Mouse (Mus musculus): ENCODE measurements around the gene Ice2. TPM values are rescaled to one million over a fixed set of nuclear protein-coding genes. Genes with fewer than 3 reads are reported as not detected.

Ice2 gene
- polyA plus RNA-seq, 1 experiment from 2014 or later = 22.6 TPM

GRCm38 (mm10) chr9:69470921-69471320, 73.2 kb downstream of the Ice2 start:
- no peaks in the 10 kb centered on the region for H3K9me3 ChIP-seq (ENCODE audit: control insufficient read depth, low read length)
- H3K4me1 ChIP-seq (replicated peaks; ENCODE audit: control insufficient read depth, insufficient read depth, low read length) = peaks cover 7% of the 10 kb centered on the region; the same call in 1 of the 2 replicates
- 32% methylated on average over 6 of the region's 6 CpGs for WGBS
- no peak for DNase-seq (ENCODE audit: low spot score)
- H3K36me3 ChIP-seq (ENCODE audit: control insufficient read depth, insufficient read depth, low read length) = no peaks in the 10 kb centered on the region
- H3K9ac ChIP-seq (ENCODE audit: low read length) = no peak overlapping the region
- no peak overlapping the region for H3K27ac ChIP-seq (ENCODE audit: low read depth, low read length)
- H3K27me3 ChIP-seq (ENCODE audit: control insufficient read depth, insufficient read depth, low read length) = no peaks in the 10 kb centered on the region
- H3K4me3 ChIP-seq (ENCODE audit: low read depth, low read length) = no peak overlapping the region
- H3K4me2 ChIP-seq (ENCODE audit: low read depth, low read length, severe bottlenecking) = no peak overlapping the region
- ATAC-seq (replicated peaks; ENCODE audit: low FRiP score) = no peak

DNA sequence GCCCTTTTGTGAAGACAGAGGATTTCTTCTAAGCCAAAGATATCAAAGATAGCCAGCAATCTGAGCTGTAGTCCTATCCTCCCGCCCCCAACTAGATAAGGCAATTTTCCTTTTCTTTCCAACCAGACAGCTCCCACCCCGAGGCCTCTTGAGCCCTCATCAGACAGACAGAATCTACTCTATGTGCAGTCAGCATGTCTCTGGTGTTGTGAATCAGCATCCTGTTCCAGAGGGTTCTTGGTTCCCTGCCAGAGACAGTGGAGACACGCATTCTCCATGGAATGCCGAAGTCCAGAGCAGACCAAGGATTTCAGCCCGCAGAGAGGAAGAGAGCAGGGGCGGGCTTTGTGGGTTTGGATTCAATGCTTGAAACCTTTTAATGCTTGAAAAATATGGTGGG, 75.0 kb downstream of the Ice2 start:
- DNase-seq (ENCODE audit: low spot score) (no peak), ATAC-seq (replicated peaks; ENCODE audit: low FRiP score) (no peak)
- Histone ChIP-seq H3K36me3 (ENCODE audit: control insufficient read depth, insufficient read depth, low read length) (no peaks in the 10 kb centered on the region), H3K27ac (ENCODE audit: low read depth, low read length) (no peak overlapping the region), H3K27me3 (ENCODE audit: control insufficient read depth, insufficient read depth, low read length) (no peaks in the 10 kb centered on the region), H3K9ac (ENCODE audit: low read length) (no peak overlapping the region), H3K9me3 (ENCODE audit: control insufficient read depth, low read length) (no peaks in the 10 kb centered on the region), H3K4me2 (ENCODE audit: low read depth, low read length, severe bottlenecking) (no peak overlapping the region), H3K4me3 (ENCODE audit: low read depth, low read length) (no peak overlapping the region), H3K4me1 (replicated peaks; ENCODE audit: control insufficient read depth, insufficient read depth, low read length) (peaks cover 7% of the 10 kb centered on the region; the same call in 1 of the 2 replicates)
- WGBS = 92% methylated on average over 6 of the region's 6 CpGs

GRCm38 (mm10) chr9:69475873-69476272, 78.2 kb downstream of the Ice2 start:
- no peaks in the 10 kb centered on the region for H3K9me3 ChIP-seq (ENCODE audit: control insufficient read depth, low read length)
- no peaks in the 10 kb centered on the region for H3K4me1 ChIP-seq (replicated peaks; ENCODE audit: control insufficient read depth, insufficient read depth, low read length)
- H3K36me3 ChIP-seq (ENCODE audit: control insufficient read depth, insufficient read depth, low read length) = no peaks in the 10 kb centered on the region
- no peak overlapping the region for H3K27ac ChIP-seq (ENCODE audit: low read depth, low read length)
- H3K4me2 ChIP-seq (ENCODE audit: low read depth, low read length, severe bottlenecking) = no peak overlapping the region
- ATAC-seq (replicated peaks; ENCODE audit: low FRiP score) (no peak), DNase-seq (ENCODE audit: low spot score) (no peak)
- H3K4me3 ChIP-seq (ENCODE audit: low read depth, low read length) = no peak overlapping the region
- H3K9ac ChIP-seq (ENCODE audit: low read length) = no peak overlapping the region
- WGBS = 87% methylated on average over 6 of the region's 6 CpGs
- no peaks in the 10 kb centered on the region for H3K27me3 ChIP-seq (ENCODE audit: control insufficient read depth, insufficient read depth, low read length)

DNA sequence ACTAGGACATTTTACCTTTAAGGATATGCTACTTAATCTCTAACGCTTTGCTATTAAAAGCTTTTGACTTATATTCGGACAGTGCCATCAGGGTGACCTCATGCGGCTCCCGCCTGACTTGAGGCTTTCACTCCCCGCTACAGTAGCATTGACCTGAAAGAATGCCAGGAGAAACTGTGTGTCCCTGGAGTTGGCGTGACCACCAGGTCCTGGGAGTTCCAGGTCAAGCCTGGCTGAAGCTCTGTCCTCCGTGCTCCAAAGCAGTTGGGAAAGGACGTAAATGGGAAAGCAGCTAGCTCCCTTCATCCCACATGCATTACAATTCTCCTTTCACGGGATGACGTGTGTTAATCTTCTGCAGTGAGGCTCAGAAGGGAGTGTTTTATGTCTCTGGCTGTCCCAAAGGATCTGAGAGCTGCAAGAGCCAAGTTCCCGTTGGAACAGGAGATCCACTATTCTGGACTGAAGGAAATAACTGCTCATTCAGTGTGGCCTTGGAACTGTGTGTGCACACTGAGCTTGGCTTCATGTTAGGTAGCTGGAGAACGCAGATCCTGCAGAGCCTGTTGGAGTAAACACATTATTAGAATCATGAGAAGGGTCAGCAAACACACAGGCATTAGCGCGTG, 79.6 kb downstream of the Ice2 start:
- DNase-seq (ENCODE audit: low spot score) (no peak), ATAC-seq (replicated peaks; ENCODE audit: low FRiP score) (no peak)
- no peaks in the 10 kb centered on the region for H3K27me3 ChIP-seq (ENCODE audit: control insufficient read depth, insufficient read depth, low read length)
- no peak overlapping the region for H3K4me2 ChIP-seq (ENCODE audit: low read depth, low read length, severe bottlenecking)
- no peak overlapping the region for H3K9ac ChIP-seq (ENCODE audit: low read length)
- H3K4me1 ChIP-seq (replicated peaks; ENCODE audit: control insufficient read depth, insufficient read depth, low read length) = no peaks in the 10 kb centered on the region
- H3K27ac ChIP-seq (ENCODE audit: low read depth, low read length) = no peak overlapping the region
- H3K36me3 ChIP-seq (ENCODE audit: control insufficient read depth, insufficient read depth, low read length) = no peaks in the 10 kb centered on the region
- no peak overlapping the region for H3K4me3 ChIP-seq (ENCODE audit: low read depth, low read length)
- WGBS = 80% methylated on average over 14 of the region's 14 CpGs
- H3K9me3 ChIP-seq (ENCODE audit: control insufficient read depth, low read length) = no peaks in the 10 kb centered on the region

GRCm38 (mm10) chr9:69477824-69478222, 80.1 kb downstream of the Ice2 start:
- no peak overlapping the region for H3K27ac ChIP-seq (ENCODE audit: low read depth, low read length)
- ATAC-seq (replicated peaks; ENCODE audit: low FRiP score) (no peak), DNase-seq (ENCODE audit: low spot score) (no peak)
- H3K4me3 ChIP-seq (ENCODE audit: low read depth, low read length) = no peak overlapping the region
- H3K36me3 ChIP-seq (ENCODE audit: control insufficient read depth, insufficient read depth, low read length) = no peaks in the 10 kb centered on the region
- 68% methylated on average over 6 of the region's 6 CpGs for WGBS
- H3K4me1 ChIP-seq (replicated peaks; ENCODE audit: control insufficient read depth, insufficient read depth, low read length) = no peaks in the 10 kb centered on the region
- H3K27me3 ChIP-seq (ENCODE audit: control insufficient read depth, insufficient read depth, low read length) = no peaks in the 10 kb centered on the region
- no peak overlapping the region for H3K4me2 ChIP-seq (ENCODE audit: low read depth, low read length, severe bottlenecking)
- no peaks in the 10 kb centered on the region for H3K9me3 ChIP-seq (ENCODE audit: control insufficient read depth, low read length)
- H3K9ac ChIP-seq (ENCODE audit: low read length) = no peak overlapping the region

GRCm38 (mm10) chr9:69480344-69480743, 82.6 kb downstream of the Ice2 start:
- no peaks in the 10 kb centered on the region for H3K36me3 ChIP-seq (ENCODE audit: control insufficient read depth, insufficient read depth, low read length)
- ATAC-seq (replicated peaks; ENCODE audit: low FRiP score) (no peak), DNase-seq (ENCODE audit: low spot score) (peak; percentile 86)
- H3K27ac ChIP-seq (ENCODE audit: low read depth, low read length) = no peak overlapping the region
- H3K4me1 ChIP-seq (replicated peaks; ENCODE audit: control insufficient read depth, insufficient read depth, low read length) = no peaks in the 10 kb centered on the region
- H3K27me3 ChIP-seq (ENCODE audit: control insufficient read depth, insufficient read depth, low read length) = no peaks in the 10 kb centered on the region
- H3K4me3 ChIP-seq (ENCODE audit: low read depth, low read length) = no peak overlapping the region
- 2% methylated on average over 1 of the region's 1 CpGs for WGBS
- H3K9me3 ChIP-seq (ENCODE audit: control insufficient read depth, low read length) = no peaks in the 10 kb centered on the region
- H3K4me2 ChIP-seq (ENCODE audit: low read depth, low read length, severe bottlenecking) = no peak overlapping the region
- H3K9ac ChIP-seq (ENCODE audit: low read length) = no peak overlapping the region

Small RNA genes within 50 kb of the gene (microRNA-seq; reads per million reads assigned to microRNA genes)
- not detected for gene Mir3109 (ENCODE audit: insufficient number of aligned reads)

Other genes with a start within 250 kb of the Ice2 start
- 154 and 183 TPM in 2 replicates for gene Anxa2, start 55.7 kb downstream of the Ice2 start, polyA plus RNA-seq (2014; fragmentation: Nextera tagmentation; extraction: Ambion mirVana)